Mouse (Mus musculus) forebrain, embryonic 12.5 days (tissue): ENCODE results near the gene Kctd14. TPM values are rescaled to one million over a fixed set of nuclear protein-coding genes. Genes with fewer than 3 reads are reported as not detected.
"Not testable (repeated sequence)": the region's sequence is repeated elsewhere in the genome, so short reads cannot be mapped to it uniquely, and the experiment has no call there.

Experiments
- ATAC-seq: fragments of 200-750 bp; cut with Nextera tagmentation; 2 replicates; pipeline ENCODE4 v1.8.0; 2017; ENCODE audit warnings: moderate TSS enrichment; ENCODE audit not compliant: low FRiP score
- H3K27ac ChIP-seq: fragments of 300-500 bp; sonication (generic); 2 replicates; pipeline ENCODE4 v1.5.1; 2016; ENCODE audit warnings: mild to moderate bottlenecking
- H3K27me3 ChIP-seq: fragments of 300-500 bp; sonication (generic); 2 replicates; pipeline ENCODE4 v1.6.1; 2016; ENCODE audit warnings: mild to moderate bottlenecking
- H3K36me3 ChIP-seq: fragments of 300-500 bp; sonication (generic); replicated peaks from 2 replicates; pipeline ENCODE4 v1.6.1; 2016; ENCODE audit warnings: mild to moderate bottlenecking
- H3K4me1 ChIP-seq: fragments of 300-500 bp; sonication (generic); 2 replicates; pipeline ENCODE4 v1.6.1; 2016
- H3K4me2 ChIP-seq: fragments of 300-500 bp; sonication (generic); 2 replicates; pipeline ENCODE4 v1.6.1; 2016; ENCODE audit warnings: mild to moderate bottlenecking, moderate library complexity
- H3K4me3 ChIP-seq: fragments of 300-500 bp; sonication (generic); replicated peaks from 2 replicates; pipeline ENCODE4 v1.5.1; 2016; ENCODE audit warnings: mild to moderate bottlenecking
- H3K9ac ChIP-seq: fragments of 300-500 bp; sonication (generic); 2 replicates; pipeline ENCODE4 v1.6.1; 2016; ENCODE audit warnings: mild to moderate bottlenecking
- H3K9me3 ChIP-seq: fragments of 300-500 bp; sonication (generic); 2 replicates; pipeline ENCODE4 v1.6.1; 2016
- WGBS: fragments of 180-500 bp; shearing (Covaris S2); methylation state at CpG from one replicate; pipeline ENCODE4 v1.1.7; 2016; 5-methylcytosine and 5-hydroxymethylcytosine counted together
- polyA plus RNA-seq: library from polyadenylated mRNA; unstranded; fragments of >200 nt; fragmentation: Nextera tagmentation; extraction: Ambion mirVana; gene quantifications from 2 replicates; pipeline ENCODE4 v1.2.1, GENCODE M21; 2016

Gene Kctd14
- 1.3 and 2.0 TPM in 2 replicates for polyA plus RNA-seq

GRCm38 (mm10) chr7:97451023-97451422 is at the start of gene Kctd14:
Gene Kctd14 (plus strand): TSS chr7:97451323.
- H3K4me2 ChIP-seq, H3K9ac ChIP-seq, H3K9me3 ChIP-seq, ATAC-seq, H3K36me3 ChIP-seq, H3K4me3 ChIP-seq, H3K27ac ChIP-seq: not testable (repeated sequence)
- Histone ChIP-seq H3K27me3 (0 out of 2 replicates have a peak, but pooled peaks cover 12% of the 10 kb centered on the region), H3K4me1 (peaks cover 23% of the 10 kb centered on the region)
- WGBS, result 82% methylated on average over 2 of the region's 2 CpGs

- Histone ChIP-seq H3K9ac (no peak overlapping the region), H3K4me3 (no peak overlapping the region), H3K4me1 (0 out of 2 replicates have a peak, but pooled peaks cover 3% of the 10 kb centered on the region), H3K27ac (no peak overlapping the region), H3K4me2 (no peak overlapping the region), H3K27me3 (no peaks in the 10 kb centered on the region), H3K36me3 (peaks cover 63% of the 10 kb centered on the region), H3K9me3 (0 out of 2 replicates have a peak, but pooled peaks cover 6% of the 10 kb centered on the region)
- 94% methylated on average over 10 of the region's 10 CpGs for WGBS
- ATAC-seq, result no peak
Measured at GRCm38 (mm10) chr7:97407145-97407544, 44.0 kb upstream of the Kctd14 start.

- Histone ChIP-seq H3K9me3 (no peaks in the 10 kb centered on the region), H3K4me2 (no peak overlapping the region), H3K27me3 (no peaks in the 10 kb centered on the region), H3K36me3 (peaks cover 52% of the 10 kb centered on the region), H3K4me3 (no peak overlapping the region), H3K9ac (no peak overlapping the region), H3K27ac (no peak overlapping the region), H3K4me1 (no peaks in the 10 kb centered on the region)
- WGBS, result 94% methylated on average over 2 of the region's 2 CpGs
- no peak for ATAC-seq
Measured at GRCm38 (mm10) chr7:97411106-97411505, 40.0 kb upstream of the Kctd14 start.

GRCm38 (mm10) chr7:97411575-97411974 is 39.5 kb upstream of the Kctd14 start:
- H3K27me3 ChIP-seq, result no peaks in the 10 kb centered on the region
- no peak overlapping the region for H3K9ac ChIP-seq
- no peak overlapping the region for H3K4me3 ChIP-seq
- H3K9me3 ChIP-seq, result no peaks in the 10 kb centered on the region
- ATAC-seq, result no peak
- 79% methylated on average over 3 of the region's 3 CpGs for WGBS
- H3K27ac ChIP-seq, result no peak overlapping the region
- peaks cover 52% of the 10 kb centered on the region for H3K36me3 ChIP-seq
- no peak overlapping the region for H3K4me2 ChIP-seq
- no peaks in the 10 kb centered on the region for H3K4me1 ChIP-seq

GRCm38 (mm10) chr7:97413981-97414380 is 37.1 kb upstream of the Kctd14 start:
- H3K4me1 ChIP-seq, result no peaks in the 10 kb centered on the region
- H3K27me3 ChIP-seq, result no peaks in the 10 kb centered on the region
- 94% methylated on average over 1 of the region's 1 CpGs for WGBS
- no peak for ATAC-seq
- H3K27ac ChIP-seq, result no peak overlapping the region
- no peaks in the 10 kb centered on the region for H3K9me3 ChIP-seq
- H3K36me3 ChIP-seq, result peaks cover 35% of the 10 kb centered on the region
- H3K9ac ChIP-seq, result no peak overlapping the region
- no peak overlapping the region for H3K4me3 ChIP-seq
- H3K4me2 ChIP-seq, result no peak overlapping the region

- Histone ChIP-seq H3K27me3 (no peaks in the 10 kb centered on the region), H3K9me3 (no peaks in the 10 kb centered on the region), H3K4me3 (no peak overlapping the region), H3K27ac (no peak overlapping the region), H3K36me3 (peaks cover 30% of the 10 kb centered on the region), H3K9ac (no peak overlapping the region), H3K4me1 (no peaks in the 10 kb centered on the region), H3K4me2 (no peak overlapping the region)
- WGBS, result 100% methylated on average over 1 of the region's 1 CpGs
- no peak for ATAC-seq
Measured at GRCm38 (mm10) chr7:97414426-97414825, 36.7 kb upstream of the Kctd14 start.

GRCm38 (mm10) chr7:97414915-97415687 is 36.0 kb upstream of the Kctd14 start:
- WGBS, result 62% methylated on average over 9 of the region's 9 CpGs
- 0 out of 2 replicates have a peak, but pooled peaks have one; percentile 36 for ATAC-seq

GRCm38 (mm10) chr7:97416473-97416872 is 34.6 kb upstream of the Kctd14 start:
- no peak for ATAC-seq
- Histone ChIP-seq H3K4me1 (no peaks in the 10 kb centered on the region), H3K36me3 (peaks cover 11% of the 10 kb centered on the region; the same call in 1 of the 2 replicates), H3K9ac (no peak overlapping the region), H3K4me3 (no peak overlapping the region), H3K27me3 (no peaks in the 10 kb centered on the region), H3K27ac (no peak overlapping the region), H3K4me2 (no peak overlapping the region), H3K9me3 (no peaks in the 10 kb centered on the region)
- WGBS, result 95% methylated on average over 4 of the region's 4 CpGs

More at GRCm38 (mm10) chr7:97414915-97415687, 36.0 kb upstream of the Kctd14 start:
- H3K4me2 ChIP-seq, result no peak overlapping the region
- H3K4me3 ChIP-seq, result no peak overlapping the region
- no peak overlapping the region for H3K9ac ChIP-seq
- H3K9me3 ChIP-seq, result no peaks in the 10 kb centered on the region
- H3K36me3 ChIP-seq, result peaks cover 24% of the 10 kb centered on the region
- H3K27me3 ChIP-seq, result no peaks in the 10 kb centered on the region
- no peaks in the 10 kb centered on the region for H3K4me1 ChIP-seq
- no peak overlapping the region for H3K27ac ChIP-seq

GRCm38 (mm10) chr7:97416906-97417777 is 34.0 kb upstream of the Kctd14 start, which contains the start of gene Thrsp:
Gene Thrsp (minus strand): TSS chr7:97417730.
- no peak within 1 kb of the TSS for H3K4me3 ChIP-seq
- peaks cover 4% of the 10 kb centered on the region; the same call in 1 of the 2 replicates for H3K27me3 ChIP-seq
- no peak within 1 kb of the TSS for H3K9ac ChIP-seq
- H3K36me3 ChIP-seq, result peaks cover 7% of the 10 kb centered on the region; the same call in 1 of the 2 replicates
- ATAC-seq, result peak; percentile 41; the same call in 1 of the 2 replicates
- no peak within 1 kb of the TSS for H3K4me2 ChIP-seq
- H3K4me1 ChIP-seq, result no peaks in the 10 kb centered on the region
- no peaks in the 10 kb centered on the region for H3K9me3 ChIP-seq
- no peak within 1 kb of the TSS for H3K27ac ChIP-seq
- WGBS, result 81% methylated on average over 25 of the region's 25 CpGs

GRCm38 (mm10) chr7:97418717-97419116 is 32.4 kb upstream of the Kctd14 start:
- Histone ChIP-seq H3K27ac (no peak overlapping the region), H3K4me3 (no peak overlapping the region), H3K9ac (no peak overlapping the region), H3K4me2 (no peak overlapping the region), H3K27me3 (peaks cover 4% of the 10 kb centered on the region; the same call in 1 of the 2 replicates), H3K4me1 (no peaks in the 10 kb centered on the region), H3K36me3 (no peaks in the 10 kb centered on the region), H3K9me3 (no peaks in the 10 kb centered on the region)
- ATAC-seq, result no peak
- 77% methylated on average over 5 of the region's 5 CpGs for WGBS

GRCm38 (mm10) chr7:97419163-97419562 is 32.0 kb upstream of the Kctd14 start:
- H3K36me3 ChIP-seq, result no peaks in the 10 kb centered on the region
- no peak overlapping the region for H3K4me2 ChIP-seq
- ATAC-seq, result no peak
- no peak overlapping the region for H3K27ac ChIP-seq
- no peak overlapping the region for H3K4me3 ChIP-seq
- no peaks in the 10 kb centered on the region for H3K4me1 ChIP-seq
- peaks cover 4% of the 10 kb centered on the region; the same call in 1 of the 2 replicates for H3K27me3 ChIP-seq
- H3K9ac ChIP-seq, result no peak overlapping the region
- 90% methylated on average over 5 of the region's 5 CpGs for WGBS
- no peaks in the 10 kb centered on the region for H3K9me3 ChIP-seq

GRCm38 (mm10) chr7:97420406-97420805 is 30.7 kb upstream of the Kctd14 start:
- WGBS, result 72% methylated on average over 1 of the region's 1 CpGs
- peaks cover 4% of the 10 kb centered on the region; the same call in 1 of the 2 replicates for H3K27me3 ChIP-seq
- H3K4me3 ChIP-seq, result no peak overlapping the region
- H3K27ac ChIP-seq, result no peak overlapping the region
- H3K36me3 ChIP-seq, result no peaks in the 10 kb centered on the region
- ATAC-seq, result no peak
- H3K4me2 ChIP-seq, result no peak overlapping the region
- no peaks in the 10 kb centered on the region; the same call in 1 of the 2 replicates for H3K4me1 ChIP-seq
- H3K9me3 ChIP-seq, result no peaks in the 10 kb centered on the region
- no peak overlapping the region for H3K9ac ChIP-seq
